Mouse (Mus musculus) hindbrain, embryonic 15.5 days (tissue): ENCODE measurements around the gene Smim1. TPM values are rescaled to one million over a fixed set of nuclear protein-coding genes. Genes with fewer than 3 reads are reported as not detected.

Experiments used
- ATAC-seq: fragments of 200-750 bp; cut with Nextera tagmentation; 2 replicates; pipeline ENCODE4 v1.8.0; 2017; ENCODE audit warnings: low read depth, moderate number of reproducible peaks, moderate TSS enrichment; ENCODE audit not compliant: low FRiP score
- H3K27ac ChIP-seq: fragments of 300-500 bp; sonication (generic); replicated peaks from 2 replicates; pipeline ENCODE4 v1.5.1; 2015; ENCODE audit warnings: mild to moderate bottlenecking, inconsistent platforms
- H3K27me3 ChIP-seq: fragments of 300-500 bp; sonication (generic); 2 replicates; pipeline ENCODE4 v1.6.1; 2015; ENCODE audit warnings: control low read depth, inconsistent platforms
- H3K36me3 ChIP-seq: fragments of 300-500 bp; sonication (generic); 2 replicates; pipeline ENCODE4 v1.6.1; 2015; ENCODE audit warnings: control low read depth, inconsistent platforms
- H3K4me1 ChIP-seq: fragments of 300-500 bp; sonication (generic); replicated peaks from 2 replicates; pipeline ENCODE4 v1.6.1; 2015; ENCODE audit warnings: control low read depth, inconsistent platforms
- H3K4me2 ChIP-seq: fragments of 300-500 bp; sonication (generic); 2 replicates; pipeline ENCODE4 v1.6.1; 2015; ENCODE audit warnings: moderate library complexity, mild to moderate bottlenecking, inconsistent platforms
- H3K4me3 ChIP-seq: fragments of 300-500 bp; sonication (generic); 2 replicates; pipeline ENCODE4 v1.5.1; 2015; ENCODE audit warnings: mild to moderate bottlenecking, inconsistent platforms
- H3K9ac ChIP-seq: fragments of 300-500 bp; sonication (generic); 2 replicates; pipeline ENCODE4 v1.6.1; 2015; ENCODE audit warnings: inconsistent platforms
- H3K9me3 ChIP-seq: fragments of 300-500 bp; sonication (generic); 2 replicates; pipeline ENCODE4 v1.6.1; 2016; ENCODE audit warnings: control low read depth, inconsistent platforms
- WGBS: fragments of 180-500 bp; shearing (Covaris S2); methylation state at CpG from one replicate; pipeline ENCODE4 v1.1.7; 2015; 5-methylcytosine and 5-hydroxymethylcytosine counted together
- polyA plus RNA-seq: library from polyadenylated mRNA; unstranded; fragments of >200 nt; fragmentation: Nextera tagmentation; extraction: Ambion mirVana; gene quantifications from 2 replicates; pipeline ENCODE4 v1.2.1, GENCODE M21; 2015

Smim1 gene
- polyA plus RNA-seq: 10.8 and 13.6 TPM in 2 replicates

DNA sequence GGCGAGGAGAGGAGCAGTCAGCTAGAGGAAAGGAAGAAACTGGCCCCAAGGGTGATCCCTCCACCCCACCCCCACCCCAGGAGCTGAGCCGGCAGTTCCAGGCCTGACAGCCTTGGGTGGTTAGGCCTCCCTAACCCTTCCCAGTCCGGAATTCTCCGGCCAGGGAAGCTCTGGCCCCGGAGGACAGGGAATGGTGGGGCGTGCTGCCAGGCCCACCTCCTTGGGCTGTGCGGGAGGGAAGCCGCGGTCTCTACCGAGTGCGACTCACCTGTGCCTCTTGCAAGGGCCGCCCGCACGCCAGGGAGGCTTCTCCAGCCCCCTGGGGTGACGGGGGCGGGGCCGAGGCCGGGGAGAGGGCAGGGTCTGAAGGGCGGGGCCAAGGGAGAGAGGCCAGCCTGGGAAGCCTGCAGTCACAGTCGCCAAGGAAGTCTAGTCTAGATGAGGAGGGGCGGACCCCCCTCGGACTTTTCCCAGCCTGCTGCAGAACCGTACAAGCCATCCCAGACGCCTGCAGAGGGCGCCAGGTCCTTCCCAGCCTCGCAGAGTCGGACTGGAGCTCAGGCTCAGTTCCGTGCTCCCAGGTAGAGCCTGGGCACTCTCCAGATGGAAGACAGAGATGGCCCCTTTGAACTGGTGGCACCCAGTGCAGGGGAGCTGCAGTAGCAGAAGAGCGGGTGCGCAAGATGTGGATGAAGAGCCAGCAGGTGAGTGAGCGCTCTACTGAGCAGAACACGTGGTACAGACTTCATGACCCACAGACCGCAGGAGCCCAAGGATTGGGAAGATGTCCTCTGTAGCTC is at the start of gene Smim1:
TSS of gene Smim1 (minus strand) at position 590 of the 800 bp plus-strand sequence.
- WGBS: 3% methylated on average over 33 of the region's 33 CpGs
- Histone ChIP-seq H3K27ac (no peak within 1 kb of the TSS), H3K4me2 (peak within 1 kb of the TSS; percentile 54), H3K27me3 (peaks cover 5% of the 10 kb centered on the region; the same call in 1 of the 2 replicates), H3K9me3 (no peaks in the 10 kb centered on the region), H3K36me3 (peaks cover 10% of the 10 kb centered on the region), H3K9ac (0 out of 2 replicates have a peak within 1 kb of the TSS, but pooled peaks have one; percentile 24), H3K4me3 (peak within 1 kb of the TSS; percentile 36), H3K4me1 (peaks cover 27% of the 10 kb centered on the region)
- peak; percentile 73 for ATAC-seq

GRCm38 (mm10) chr4:154071941-154072340 is 45.9 kb upstream of the Smim1 start:
- ATAC-seq: no peak
- no peak overlapping the region for H3K27ac ChIP-seq
- no peaks in the 10 kb centered on the region for H3K36me3 ChIP-seq
- WGBS: 23% methylated on average over 13 of the region's 16 CpGs
- H3K4me2 ChIP-seq: peak overlapping the region; percentile 43
- peaks cover 7% of the 10 kb centered on the region; the same call in 1 of the 2 replicates for H3K4me1 ChIP-seq
- H3K27me3 ChIP-seq: peaks cover 32% of the 10 kb centered on the region
- no peaks in the 10 kb centered on the region for H3K9me3 ChIP-seq
- H3K9ac ChIP-seq: no peak overlapping the region
- H3K4me3 ChIP-seq: no peak overlapping the region

- Histone ChIP-seq H3K4me3 (no peak overlapping the region), H3K4me2 (peak overlapping the region; percentile 43), H3K36me3 (no peaks in the 10 kb centered on the region), H3K4me1 (peaks cover 7% of the 10 kb centered on the region; the same call in 1 of the 2 replicates), H3K9ac (no peak overlapping the region), H3K27ac (no peak overlapping the region), H3K27me3 (peaks cover 32% of the 10 kb centered on the region), H3K9me3 (no peaks in the 10 kb centered on the region)
- no peak for ATAC-seq
- 1% methylated on average over 15 of the region's 20 CpGs for WGBS
Measured at GRCm38 (mm10) chr4:154071521-154071920, 45.5 kb upstream of the Smim1 start.

DNA sequence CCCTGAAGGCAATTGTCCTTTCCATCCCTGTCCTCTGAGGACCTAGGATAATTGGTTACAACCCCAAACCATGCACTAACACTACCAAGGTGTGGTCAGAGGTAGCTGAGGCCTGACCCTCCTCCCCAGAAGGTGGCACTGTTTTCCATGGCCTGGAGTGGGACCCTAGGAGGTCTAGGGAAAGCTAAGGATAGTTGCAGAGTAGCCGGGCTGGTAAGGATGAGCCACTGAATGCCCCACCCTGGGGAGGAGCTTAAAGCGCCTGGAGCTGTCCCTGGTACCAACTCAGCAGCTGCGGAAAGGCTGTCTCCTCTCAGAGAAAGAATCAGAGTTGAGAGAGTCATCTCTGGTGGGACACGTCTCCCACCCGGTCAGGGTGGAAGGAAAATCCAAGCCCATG is 44.9 kb upstream of the Smim1 start:
- Histone ChIP-seq H3K9me3 (no peaks in the 10 kb centered on the region), H3K9ac (no peak overlapping the region), H3K27me3 (peaks cover 32% of the 10 kb centered on the region), H3K4me1 (peaks cover 7% of the 10 kb centered on the region; the same call in 1 of the 2 replicates), H3K27ac (no peak overlapping the region), H3K4me3 (no peak overlapping the region), H3K36me3 (no peaks in the 10 kb centered on the region), H3K4me2 (no peak overlapping the region)
- no peak; the same call in 1 of the 2 replicates for ATAC-seq
- 1% methylated on average over 5 of the region's 5 CpGs for WGBS

GRCm38 (mm10) chr4:154064827-154065773 is 39.1 kb upstream of the Smim1 start:
- Histone ChIP-seq H3K4me1 (no peaks in the 10 kb centered on the region), H3K36me3 (no peaks in the 10 kb centered on the region), H3K27ac (no peak overlapping the region), H3K27me3 (0 out of 2 replicates have a peak, but pooled peaks cover 4% of the 10 kb centered on the region), H3K4me3 (no peak overlapping the region), H3K4me2 (no peak overlapping the region), H3K9me3 (no peaks in the 10 kb centered on the region), H3K9ac (no peak overlapping the region)
- 61% methylated on average over 14 of the region's 14 CpGs for WGBS
- peak; percentile 54; the same call in 1 of the 2 replicates for ATAC-seq

DNA sequence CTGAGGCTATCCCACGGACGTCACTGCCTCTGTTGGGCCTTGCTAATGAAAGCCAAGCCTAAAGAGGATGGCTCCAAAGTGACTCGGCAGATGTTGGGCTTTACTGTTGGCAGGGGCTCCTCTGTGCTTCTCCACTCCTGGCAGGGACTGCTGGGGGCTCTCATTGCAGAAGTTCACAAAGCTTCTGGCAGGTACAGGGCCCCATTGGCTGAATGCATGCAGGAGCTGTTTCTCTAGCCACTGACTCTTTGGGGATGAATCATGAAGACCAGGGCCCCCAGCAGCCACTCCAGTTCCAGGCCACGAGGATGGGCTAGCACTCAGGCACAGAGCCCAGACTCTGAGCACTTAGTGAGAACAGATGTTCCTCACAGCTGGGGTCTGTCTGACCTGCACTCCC is 31.7 kb upstream of the Smim1 start:
- H3K27ac ChIP-seq: no peak overlapping the region
- no peak overlapping the region for H3K9ac ChIP-seq
- no peaks in the 10 kb centered on the region for H3K36me3 ChIP-seq
- H3K27me3 ChIP-seq: no peaks in the 10 kb centered on the region
- H3K4me1 ChIP-seq: no peaks in the 10 kb centered on the region
- no peak overlapping the region for H3K4me3 ChIP-seq
- no peaks in the 10 kb centered on the region for H3K9me3 ChIP-seq
- H3K4me2 ChIP-seq: no peak overlapping the region
- no peak for ATAC-seq
- 65% methylated on average over 4 of the region's 4 CpGs for WGBS

- 57% methylated on average over 2 of the region's 2 CpGs for WGBS
Measured at GRCm38 (mm10) chr4:154056661-154057060, 30.6 kb upstream of the Smim1 start.

GRCm38 (mm10) chr4:154056046-154056445 is 30.0 kb upstream of the Smim1 start:
- H3K9ac ChIP-seq: no peak overlapping the region
- H3K36me3 ChIP-seq: no peaks in the 10 kb centered on the region
- 84% methylated on average over 2 of the region's 2 CpGs for WGBS
- no peaks in the 10 kb centered on the region for H3K4me1 ChIP-seq
- ATAC-seq: no peak
- no peak overlapping the region for H3K4me3 ChIP-seq
- H3K27me3 ChIP-seq: no peaks in the 10 kb centered on the region
- H3K4me2 ChIP-seq: no peak overlapping the region
- no peaks in the 10 kb centered on the region for H3K9me3 ChIP-seq
- no peak overlapping the region for H3K27ac ChIP-seq

More at GRCm38 (mm10) chr4:154056661-154057060, 30.6 kb upstream of the Smim1 start:
- Histone ChIP-seq H3K4me1 (no peaks in the 10 kb centered on the region), H3K27ac (no peak overlapping the region), H3K36me3 (no peaks in the 10 kb centered on the region), H3K9me3 (no peaks in the 10 kb centered on the region), H3K4me3 (no peak overlapping the region), H3K4me2 (no peak overlapping the region), H3K9ac (no peak overlapping the region), H3K27me3 (no peaks in the 10 kb centered on the region)
- no peak for ATAC-seq

GRCm38 (mm10) chr4:154055482-154055881 is 29.5 kb upstream of the Smim1 start:
- 91% methylated on average over 7 of the region's 7 CpGs for WGBS
- H3K9ac ChIP-seq: no peak overlapping the region
- no peak overlapping the region for H3K4me3 ChIP-seq
- no peaks in the 10 kb centered on the region for H3K27me3 ChIP-seq
- no peak overlapping the region for H3K4me2 ChIP-seq
- no peak for ATAC-seq
- H3K27ac ChIP-seq: no peak overlapping the region
- no peaks in the 10 kb centered on the region for H3K4me1 ChIP-seq
- H3K9me3 ChIP-seq: no peaks in the 10 kb centered on the region
- no peaks in the 10 kb centered on the region for H3K36me3 ChIP-seq

DNA sequence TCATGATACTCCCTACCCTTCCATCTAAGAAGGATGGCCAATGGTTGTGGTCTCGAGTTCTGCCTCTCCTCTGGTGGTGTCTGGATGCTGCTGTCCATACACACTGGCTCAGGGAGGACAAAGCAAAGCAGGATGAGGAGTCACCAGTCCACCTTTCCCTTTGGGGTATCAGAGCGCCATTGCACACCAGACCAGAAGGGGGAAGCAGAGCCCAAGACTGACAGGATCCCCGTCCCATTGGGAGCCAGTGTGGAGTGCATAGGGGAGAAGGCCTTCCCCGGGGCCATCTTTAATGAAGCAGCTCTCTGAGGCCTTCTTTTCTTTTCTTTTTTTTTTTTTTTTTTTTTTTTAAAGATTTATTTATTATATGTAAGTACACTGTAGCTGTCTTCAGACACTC is 27.0 kb upstream of the Smim1 start:
- H3K27me3 ChIP-seq: no peaks in the 10 kb centered on the region
- H3K4me3 ChIP-seq: no peak overlapping the region
- WGBS: 67% methylated on average over 4 of the region's 4 CpGs
- no peaks in the 10 kb centered on the region for H3K4me1 ChIP-seq
- ATAC-seq: no peak
- no peak overlapping the region for H3K4me2 ChIP-seq
- H3K36me3 ChIP-seq: no peaks in the 10 kb centered on the region
- H3K9me3 ChIP-seq: no peaks in the 10 kb centered on the region
- no peak overlapping the region for H3K9ac ChIP-seq
- no peak overlapping the region for H3K27ac ChIP-seq

DNA sequence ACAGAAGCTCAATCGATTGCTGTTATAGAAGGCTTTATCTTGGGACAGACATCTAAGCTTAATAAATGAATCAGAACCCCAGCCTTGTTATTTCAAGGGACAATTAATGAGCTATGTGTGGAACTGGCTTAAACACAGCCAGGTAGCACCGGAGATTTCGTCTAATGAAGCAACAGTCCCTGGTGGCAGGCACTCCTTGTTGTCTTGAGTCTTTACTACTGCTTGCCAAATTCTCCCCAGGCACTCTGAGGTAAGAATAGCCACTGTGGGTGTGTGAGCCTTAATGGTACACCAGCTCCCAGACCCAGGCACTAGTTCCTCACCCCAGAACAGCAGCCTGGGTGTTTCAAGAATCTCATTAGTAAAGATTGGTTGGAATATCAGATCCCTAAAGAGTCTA is 25.4 kb upstream of the Smim1 start:
- Histone ChIP-seq H3K4me1 (no peaks in the 10 kb centered on the region), H3K9ac (no peak overlapping the region), H3K4me3 (no peak overlapping the region), H3K27me3 (no peaks in the 10 kb centered on the region), H3K4me2 (no peak overlapping the region), H3K36me3 (no peaks in the 10 kb centered on the region), H3K27ac (no peak overlapping the region), H3K9me3 (no peaks in the 10 kb centered on the region)
- 92% methylated on average over 3 of the region's 3 CpGs for WGBS
- no peak for ATAC-seq

DNA sequence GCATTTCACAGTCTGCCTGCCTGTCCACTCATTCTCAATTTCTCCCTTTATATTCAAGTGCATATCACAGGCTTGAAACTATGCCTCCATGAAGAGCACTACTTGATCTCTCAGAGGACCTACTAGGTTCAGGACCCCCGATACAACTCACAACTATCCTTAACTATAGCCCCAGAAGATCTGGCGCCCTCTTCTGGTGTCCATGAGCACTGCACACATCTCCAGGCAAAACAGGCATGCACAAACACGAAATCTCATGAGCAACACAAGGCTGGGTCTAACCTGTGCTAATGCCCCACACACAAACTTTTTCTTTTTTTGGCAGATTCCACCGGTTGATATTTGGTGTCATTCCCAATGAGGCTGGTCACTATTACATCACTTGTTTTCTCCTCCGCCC is 19.8 kb upstream of the Smim1 start:
- H3K36me3 ChIP-seq: no peaks in the 10 kb centered on the region
- no peaks in the 10 kb centered on the region for H3K4me1 ChIP-seq
- no peaks in the 10 kb centered on the region for H3K27me3 ChIP-seq
- 72% methylated on average over 5 of the region's 5 CpGs for WGBS
- no peaks in the 10 kb centered on the region for H3K9me3 ChIP-seq
- no peak overlapping the region for H3K9ac ChIP-seq
- H3K4me2 ChIP-seq: no peak overlapping the region
- ATAC-seq: no peak
- no peak overlapping the region for H3K4me3 ChIP-seq
- no peak overlapping the region for H3K27ac ChIP-seq
